ENCODE assay signal across 11 mouse cellular contexts in genomic region chr14:32073901-32074300, GRCm38 (mm10). TPM values are rescaled to one million over a fixed set of nuclear protein-coding genes. Genes with fewer than 3 reads are reported as not detected.
A peak's percentile ranks its signal among the peaks of the same experiment; 100 is the strongest.
DNase-seq lines count a peak whose midpoint lies in the region; ATAC-seq and TF ChIP-seq lines count a peak whose summit lies in the region.
"Had no signal": no experiment of that assay in that cellular context is flagged by ENCODE, and none has a peak within 500 bp of the region (broad histone marks: within the 10 kb centered on the region; RNA-seq: fewer than 3 reads in every experiment).

No protein-coding gene starts in this region.

- peaks cover 7% of the 10 kb centered on the region; the same call in 1 of the 2 replicates for H3K27me3 ChIP-seq in heart, embryonic 13.5 days (replicated peaks)
- H3K27me3 ChIP-seq in testis, adult 2 months (ENCODE audit: control insufficient read depth, insufficient read depth, low read length): no peaks in the 10 kb centered on the region
- no peaks in the 10 kb centered on the region for H3K27me3 ChIP-seq in heart, embryonic 16.5 days (ENCODE audit: control insufficient read depth, insufficient read depth, low read length)
- H3K27me3 ChIP-seq: midbrain, embryonic 13.5 days had no signal

- no peaks in the 10 kb centered on the region for H3K36me3 ChIP-seq in heart, embryonic 13.5 days
- H3K36me3 ChIP-seq in testis, adult 2 months (ENCODE audit: control insufficient read depth, insufficient read depth, low read length): no peaks in the 10 kb centered on the region
- no peaks in the 10 kb centered on the region for H3K36me3 ChIP-seq in heart, embryonic 16.5 days (ENCODE audit: control insufficient read depth, insufficient read depth)
- H3K36me3 ChIP-seq: midbrain, embryonic 13.5 days had no signal

- no peak for TF ChIP-seq POLR2A in testis, adult 2 months (IDR thresholded peaks at IDR 0.05; ENCODE audit: control insufficient read depth, low read depth, low read length)

- no peak overlapping the region for H3K9ac ChIP-seq in heart, embryonic 13.5 days
- H3K9ac ChIP-seq in heart, embryonic 16.5 days (ENCODE audit: low read length): no peak overlapping the region
- H3K9ac ChIP-seq: midbrain, embryonic 13.5 days had no signal

- H3K4me2 ChIP-seq in heart, embryonic 13.5 days: no peak overlapping the region
- no peak overlapping the region for H3K4me2 ChIP-seq in heart, embryonic 16.5 days (ENCODE audit: low read depth, low read length)
- H3K4me2 ChIP-seq: midbrain, embryonic 13.5 days had no signal

- H3K9me3 ChIP-seq in heart, embryonic 13.5 days: no peaks in the 10 kb centered on the region
- no peaks in the 10 kb centered on the region for H3K9me3 ChIP-seq in heart, embryonic 16.5 days (replicated peaks; ENCODE audit: control insufficient read depth, low read length)
- H3K9me3 ChIP-seq: midbrain, embryonic 13.5 days had no signal

- intact Hi-C loops in heart, postnatal 14 days (cut with DNase I): no loop called here

- peak overlapping the region; percentile 81 for H3K27ac ChIP-seq in heart, embryonic 13.5 days (replicated peaks)
- peak overlapping the region; percentile 41; the same call in 1 of the 2 replicates for H3K27ac ChIP-seq in testis, adult 2 months (ENCODE audit: control insufficient read depth, insufficient read depth, low read depth, low read length)
- peak overlapping the region; percentile 79 for H3K27ac ChIP-seq in heart, embryonic 16.5 days (ENCODE audit: low read length)
- H3K27ac ChIP-seq: midbrain, embryonic 13.5 days had no signal

- peaks cover 20% of the 10 kb centered on the region for H3K4me1 ChIP-seq in heart, embryonic 13.5 days
- peaks cover 6% of the 10 kb centered on the region for H3K4me1 ChIP-seq in testis, adult 2 months (ENCODE audit: control insufficient read depth, insufficient read depth, low read length)
- H3K4me1 ChIP-seq in heart, embryonic 16.5 days (ENCODE audit: control insufficient read depth, insufficient read depth, low read length): peaks cover 19% of the 10 kb centered on the region
- H3K4me1 ChIP-seq: midbrain, embryonic 13.5 days had no signal

- DNase-seq in heart, postnatal 14 days: no peak
- DNase-seq in testis, postnatal 10 days (ENCODE audit: low spot score): no peak
- DNase-seq in skeletal muscle tissue, adult 2 months (ENCODE audit: low read depth, low spot score): peak; percentile 76
- DNase-seq in thymus, postnatal 36 days: no peak
- no peak for DNase-seq in T-cell, adult 2 months (ENCODE audit: low spot score)
- DNase-seq: lung, adult 2 months had no signal

- ATAC-seq in heart, embryonic 13.5 days (ENCODE audit: extremely low read depth, insufficient number of reproducible peaks, low FRiP score, low TSS enrichment): no peak
- ATAC-seq in heart, embryonic 16.5 days (replicated peaks; ENCODE audit: extremely low read depth, insufficient read depth, low FRiP score): no peak
- ATAC-seq: forebrain, embryonic 16.5 days; midbrain, embryonic 13.5 days had no signal

- no peak overlapping the region for H3K4me3 ChIP-seq in heart, embryonic 13.5 days
- H3K4me3 ChIP-seq in testis, adult 2 months (ENCODE audit: control insufficient read depth, low read depth, low read length): no peak overlapping the region
- H3K4me3 ChIP-seq in heart, embryonic 16.5 days (ENCODE audit: low read length): no peak overlapping the region
- H3K4me3 ChIP-seq: midbrain, embryonic 13.5 days had no signal

- 61% methylated on average over 7 of the region's 7 CpGs for WGBS in heart, embryonic 13.5 days
- WGBS in heart, embryonic 16.5 days: 53% methylated on average over 7 of the region's 7 CpGs

- no peak for TF ChIP-seq CTCF in testis, adult 2 months (IDR thresholded peaks at IDR 0.05; ENCODE audit: control insufficient read depth, insufficient read depth, insufficient replicate concordance, low read depth, low read length)

RNA-seq across cellular contexts. Expression of gene Oxnad1, which starts 11.3 kb away (rescaled TPM):
- 31.9 and 38.8 TPM in 2 replicates for polyA plus RNA-seq in heart, embryonic 13.5 days (2015; fragmentation: Nextera tagmentation; extraction: Ambion mirVana)
- total RNA-seq in heart, postnatal 14 days (2021): 10 to 100 TPM; 43.4 to 51.9 TPM
- polyA plus RNA-seq in testis, adult 2 months (2012; rRNA removed): 23.9 and 24.0 TPM in 2 replicates
- 44.4 and 51.6 TPM in 2 replicates for polyA plus RNA-seq in heart, embryonic 16.5 days (2015; fragmentation: Nextera tagmentation; extraction: Ambion mirVana)

RNA-seq across cellular contexts. Expression of gene Dph3, which starts 11.6 kb away (rescaled TPM):
- polyA plus RNA-seq in heart, embryonic 13.5 days (2015; fragmentation: Nextera tagmentation; extraction: Ambion mirVana): 76.6 and 96.8 TPM in 2 replicates
- 10 to 100 TPM; 74.5 to 86.9 TPM for total RNA-seq in heart, postnatal 14 days (2021)
- 149 and 193 TPM in 2 replicates for polyA plus RNA-seq in testis, adult 2 months (2012; rRNA removed)
- 71.6 and 73.3 TPM in 2 replicates for polyA plus RNA-seq in heart, embryonic 16.5 days (2015; fragmentation: Nextera tagmentation; extraction: Ambion mirVana)

RNA-seq across cellular contexts. Expression of gene Galnt15, which starts 45.1 kb away (rescaled TPM):
- 0.23 and 0.24 TPM in 2 replicates for polyA plus RNA-seq in heart, embryonic 13.5 days (2015; fragmentation: Nextera tagmentation; extraction: Ambion mirVana)
- 10 to 100 TPM; 12.8 to 17.8 TPM for total RNA-seq in heart, postnatal 14 days (2021)
- polyA plus RNA-seq in testis, adult 2 months (2012; rRNA removed): 0.26 and 0.65 TPM in 2 replicates
- polyA plus RNA-seq in heart, embryonic 16.5 days (2015; fragmentation: Nextera tagmentation; extraction: Ambion mirVana): 0.30 and 0.51 TPM in 2 replicates
